In the genomic region with DNA sequence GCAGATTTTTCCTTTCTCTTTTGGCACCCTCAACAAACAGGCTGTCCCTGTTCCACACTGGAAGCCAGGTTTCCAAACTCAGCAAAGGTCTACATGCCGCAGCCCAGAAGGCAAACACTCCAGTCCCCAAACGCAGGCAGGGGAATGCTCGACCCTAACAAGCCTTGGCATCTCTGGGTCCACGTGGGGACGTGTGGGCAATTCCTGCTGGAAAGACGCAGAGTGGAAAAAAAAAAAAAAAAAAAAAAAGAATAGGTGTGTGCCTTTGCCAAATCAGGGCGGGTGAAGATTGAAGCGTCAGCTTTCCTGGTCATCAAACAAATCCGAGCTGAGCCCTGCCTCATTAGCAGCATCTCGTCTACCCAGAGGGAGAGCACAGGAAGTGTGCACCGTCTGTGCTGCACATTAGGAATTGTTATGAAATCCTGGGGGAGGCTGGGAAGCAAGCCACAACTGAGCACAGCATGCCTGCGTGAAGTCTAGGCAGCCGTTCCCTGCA, we compare ENCODE assay signal across 8 mouse cellular contexts.
DNase-seq lines count a peak whose midpoint lies in the region; ATAC-seq and TF ChIP-seq lines count a peak whose summit lies in the region.

No protein-coding gene starts in this region.

- H3K36me3 ChIP-seq in midbrain, embryonic 15.5 days (replicated peaks), result no peaks in the 10 kb centered on the region
- no peaks in the 10 kb centered on the region for H3K36me3 ChIP-seq in kidney, adult 2 months (ENCODE audit: control insufficient read depth, insufficient read depth, low read length)

- no peak overlapping the region for H3K4me2 ChIP-seq in midbrain, embryonic 15.5 days

- TF ChIP-seq CTCF in gastrocnemius, adult 2 months (IDR thresholded peaks at IDR 0.05), result no peak
- no peak for TF ChIP-seq CTCF in left cerebral cortex, adult 2 months (IDR thresholded peaks at IDR 0.05)
- no peak for TF ChIP-seq CTCF in kidney, adult 2 months (conservative IDR thresholded peaks at IDR 0.05; ENCODE audit: insufficient read depth, insufficient read length, low read depth, low read length)

- H3K9ac ChIP-seq in midbrain, embryonic 15.5 days, result no peak overlapping the region

- peak; percentile 1 for DNase-seq in adrenal gland, postnatal 25 days
- DNase-seq in adrenal gland, postnatal 10 days, result no peak
- DNase-seq in cerebellum, adult 11 months, result peak; percentile 88
- DNase-seq in gastrocnemius, adult 2 months, result peak; percentile 66
- DNase-seq in left cerebral cortex, adult 2 months (ENCODE audit: extremely low spot score in 1 of 2, low spot score in 2 of 2), result peak; percentile 23 to 47
- no peak for DNase-seq in kidney, adult 2 months
- no peak for DNase-seq in spleen, postnatal 10 days (ENCODE audit: low spot score in 2 of 2)

- peaks cover 3% of the 10 kb centered on the region; the same call in 1 of the 2 replicates for H3K4me1 ChIP-seq in midbrain, embryonic 15.5 days
- no peaks in the 10 kb centered on the region for H3K4me1 ChIP-seq in kidney, adult 2 months (ENCODE audit: control insufficient read depth, insufficient read depth, low read length)

- WGBS in midbrain, embryonic 15.5 days, result 42% methylated on average over 13 of the region's 13 CpGs
- WGBS in kidney, adult 2 months, result 55% methylated on average over 13 of the region's 13 CpGs

- H3K4me3 ChIP-seq in gastrocnemius, adult 2 months, result peak overlapping the region; percentile 55
- H3K4me3 ChIP-seq in left cerebral cortex, adult 2 months, result peak overlapping the region; percentile 28
- no peak overlapping the region for H3K4me3 ChIP-seq in midbrain, embryonic 15.5 days
- no peak overlapping the region for H3K4me3 ChIP-seq in kidney, adult 2 months (ENCODE audit: insufficient read depth, low read depth, low read length)

- TF ChIP-seq POLR2A in kidney, adult 2 months (IDR thresholded peaks at IDR 0.05; ENCODE audit: low read depth, low read length), result no peak

- H3K27me3 ChIP-seq in midbrain, embryonic 15.5 days (replicated peaks), result no peaks in the 10 kb centered on the region
- no peaks in the 10 kb centered on the region for H3K27me3 ChIP-seq in kidney, adult 2 months (replicated peaks; ENCODE audit: control insufficient read depth, insufficient read depth, low read length)

- peak overlapping the region; percentile 62 for H3K27ac ChIP-seq in gastrocnemius, adult 2 months
- H3K27ac ChIP-seq in left cerebral cortex, adult 2 months, result peak overlapping the region; percentile 48
- 0 out of 2 replicates have a peak overlapping the region, but pooled peaks have one; percentile 13 for H3K27ac ChIP-seq in midbrain, embryonic 15.5 days
- no peak overlapping the region for H3K27ac ChIP-seq in kidney, adult 2 months (ENCODE audit: insufficient read depth, low read depth, low read length)

- intact Hi-C loops in gastrocnemius, adult 2 months (cut with DNase I), result no loop called here
- intact Hi-C loops in left cerebral cortex, adult 2 months (cut with DNase I), result no loop called here

- no peaks in the 10 kb centered on the region for H3K9me3 ChIP-seq in midbrain, embryonic 15.5 days

- peak; percentile 84 for ATAC-seq in midbrain, embryonic 15.5 days (replicated peaks)

Comparison
In these comparisons a context has a peak if more than half of its experiments do, and no peak if none do; other contexts are left out.
1. DNase-seq: peak in adrenal gland, postnatal 25 days (single experiment), cerebellum, adult 11 months (single experiment), gastrocnemius, adult 2 months (single experiment) and left cerebral cortex, adult 2 months (2 of 2); none in adrenal gland, postnatal 10 days (single experiment), kidney, adult 2 months (single experiment) and spleen, postnatal 10 days (0 of 2).
2. H3K4me3 ChIP-seq: peak in gastrocnemius, adult 2 months (single experiment) and left cerebral cortex, adult 2 months (single experiment); none in midbrain, embryonic 15.5 days (single experiment) and kidney, adult 2 months (single experiment).